ENCODE assay signal across 10 mouse cellular contexts in the genomic region with DNA sequence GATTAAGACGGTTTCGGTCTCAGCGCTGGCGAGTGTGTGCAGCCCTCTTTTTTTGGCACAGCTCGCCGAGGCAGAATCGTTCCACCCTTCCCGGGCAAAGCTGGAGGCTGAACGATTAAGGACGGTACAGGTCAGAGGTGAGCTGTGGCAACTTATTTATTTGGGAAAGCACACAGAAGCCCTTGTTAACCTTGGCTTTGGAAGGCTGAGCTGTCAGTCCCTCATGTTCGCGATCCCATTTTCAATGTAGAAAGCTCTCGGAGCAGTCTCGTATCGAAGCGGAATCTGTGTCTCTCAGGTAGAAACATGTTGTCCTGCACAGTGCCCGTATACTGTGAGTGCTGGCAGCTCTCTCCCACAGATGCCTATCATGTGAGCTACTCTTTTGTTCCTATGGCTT.
DNase-seq lines count a peak whose midpoint lies in the region; ATAC-seq lines count a peak whose summit lies in the region.
"Had no signal": no experiment of that assay in that cellular context is flagged by ENCODE, and none has a peak within 500 bp of the region (broad histone marks: within the 10 kb centered on the region; RNA-seq: fewer than 3 reads in every experiment).

No protein-coding gene starts in this region.

- H3K4me2 ChIP-seq in heart, embryonic 12.5 days, result peak overlapping the region; percentile 46

- 71% methylated on average over 17 of the region's 17 CpGs for WGBS in heart, embryonic 12.5 days
- WGBS in limb, embryonic 10.5 days, result 63% methylated on average over 17 of the region's 17 CpGs

- no peak overlapping the region for H3K9ac ChIP-seq in heart, embryonic 12.5 days

- no peaks in the 10 kb centered on the region for H3K27me3 ChIP-seq in heart, embryonic 12.5 days (replicated peaks)
- H3K27me3 ChIP-seq in limb, embryonic 10.5 days (ENCODE audit: low read depth, poor library complexity, severe bottlenecking), result no peaks in the 10 kb centered on the region

- no peak overlapping the region for H3K27ac ChIP-seq in heart, embryonic 12.5 days (ENCODE audit: poor library complexity, severe bottlenecking)
- H3K27ac ChIP-seq in limb, embryonic 10.5 days, result peak overlapping the region; percentile 42; the same call in 1 of the 2 replicates

- no peak overlapping the region for H3K4me3 ChIP-seq in heart, embryonic 12.5 days
- no peak overlapping the region for H3K4me3 ChIP-seq in limb, embryonic 10.5 days

- peaks cover 10% of the 10 kb centered on the region; the same call in 1 of the 2 replicates for H3K4me1 ChIP-seq in heart, embryonic 12.5 days (replicated peaks)
- H3K4me1 ChIP-seq in limb, embryonic 10.5 days, result peaks cover 18% of the 10 kb centered on the region

- H3K9me3 ChIP-seq in heart, embryonic 12.5 days (replicated peaks), result no peaks in the 10 kb centered on the region
- no peaks in the 10 kb centered on the region for H3K9me3 ChIP-seq in limb, embryonic 10.5 days (replicated peaks)

- ATAC-seq in heart, embryonic 12.5 days (ENCODE audit: insufficient number of reproducible peaks, low FRiP score), result no peak
- ATAC-seq in erythroid progenitor cell, adult 5-6 weeks (replicated peaks; ENCODE audit: low FRiP score, poor library complexity, severe bottlenecking), result no peak
- no peak for ATAC-seq in inflammation-experienced regulatory T-cells, adult 6 months

- no peaks in the 10 kb centered on the region for H3K36me3 ChIP-seq in heart, embryonic 12.5 days
- H3K36me3 ChIP-seq in limb, embryonic 10.5 days, result no peaks in the 10 kb centered on the region

- no peak for DNase-seq in heart, adult 11 months
- DNase-seq in urinary bladder, adult 18-20 months (ENCODE audit: low spot score in 2 of 2), result peak; percentile 29 to 56
- DNase-seq in urinary bladder, postnatal 4 days (ENCODE audit: low spot score in 2 of 2), result no peak
- DNase-seq in limb, embryonic 10.5 days (ENCODE audit: low spot score), result peak; percentile 48
- no peak for DNase-seq in gastrocnemius, postnatal 10 days
- DNase-seq: cerebellum, adult 9-11 months; spleen, adult 18-20 months had no signal

Comparison
In these comparisons a context has a peak if more than half of its experiments do, and no peak if none do; other contexts are left out.
1. DNase-seq: peak in urinary bladder, adult 18-20 months (2 of 2) and limb, embryonic 10.5 days (single experiment); none in heart, adult 11 months (single experiment), urinary bladder, postnatal 4 days (0 of 2) and gastrocnemius, postnatal 10 days (single experiment).